Mouse (Mus musculus) midbrain, embryonic 13.5 days (tissue): Measurements from ENCODE around the gene Slc30a3. TPM values are rescaled to one million over a fixed set of nuclear protein-coding genes. Genes with fewer than 3 reads are reported as not detected.
A peak's percentile ranks its signal among the peaks of the same experiment; 100 is the strongest.
"Not testable (repeated sequence)": the region's sequence is repeated elsewhere in the genome, so short reads cannot be mapped to it uniquely, and the experiment has no call there.

Experiments used
- ATAC-seq: fragments of 200-750 bp; cut with Nextera tagmentation; 2 replicates; pipeline ENCODE4 v1.8.0; 2017; ENCODE audit warnings: mild to moderate bottlenecking, moderate TSS enrichment, moderate library complexity
- H3K27ac ChIP-seq: fragments of 300-500 bp; sonication (generic); 2 replicates; pipeline ENCODE4 v1.5.1; 2015; ENCODE audit warnings: inconsistent platforms, mild to moderate bottlenecking, moderate library complexity
- H3K27me3 ChIP-seq: fragments of 300-500 bp; sonication (generic); 2 replicates; pipeline ENCODE4 v1.6.1; 2015; ENCODE audit warnings: mild to moderate bottlenecking, inconsistent platforms
- H3K36me3 ChIP-seq: fragments of 300-500 bp; sonication (generic); 2 replicates; pipeline ENCODE4 v1.6.1; 2015; ENCODE audit warnings: mild to moderate bottlenecking, inconsistent platforms
- H3K4me1 ChIP-seq: fragments of 300-500 bp; sonication (generic); replicated peaks from 2 replicates; pipeline ENCODE4 v1.6.1; 2015; ENCODE audit warnings: inconsistent platforms
- H3K4me2 ChIP-seq: fragments of 300-500 bp; sonication (generic); replicated peaks from 2 replicates; pipeline ENCODE4 v1.6.1; 2015; ENCODE audit warnings: moderate library complexity, mild to moderate bottlenecking, inconsistent platforms
- H3K4me3 ChIP-seq: fragments of 300-500 bp; sonication (generic); replicated peaks from 2 replicates; pipeline ENCODE4 v1.5.1; 2015; ENCODE audit warnings: mild to moderate bottlenecking, inconsistent platforms
- H3K9ac ChIP-seq: fragments of 300-500 bp; sonication (generic); replicated peaks from 2 replicates; pipeline ENCODE4 v1.6.1; 2015; ENCODE audit warnings: mild to moderate bottlenecking, inconsistent platforms
- H3K9me3 ChIP-seq: fragments of 300-500 bp; sonication (generic); 2 replicates; pipeline ENCODE4 v1.6.1; 2016; ENCODE audit warnings: mild to moderate bottlenecking, inconsistent platforms
- WGBS: fragments of 180-500 bp; shearing (Covaris S2); methylation state at CpG from one replicate; pipeline ENCODE4 v1.1.7; 2015; 5-methylcytosine and 5-hydroxymethylcytosine counted together
- polyA plus RNA-seq: library from polyadenylated mRNA; unstranded; fragments of >200 nt; fragmentation: Nextera tagmentation; extraction: Ambion mirVana; gene quantifications from 2 replicates; pipeline ENCODE4 v1.2.1, GENCODE M21; 2015

Slc30a3 gene
- polyA plus RNA-seq, 1 experiment from 2014 or later = 16.8 TPM

DNA sequence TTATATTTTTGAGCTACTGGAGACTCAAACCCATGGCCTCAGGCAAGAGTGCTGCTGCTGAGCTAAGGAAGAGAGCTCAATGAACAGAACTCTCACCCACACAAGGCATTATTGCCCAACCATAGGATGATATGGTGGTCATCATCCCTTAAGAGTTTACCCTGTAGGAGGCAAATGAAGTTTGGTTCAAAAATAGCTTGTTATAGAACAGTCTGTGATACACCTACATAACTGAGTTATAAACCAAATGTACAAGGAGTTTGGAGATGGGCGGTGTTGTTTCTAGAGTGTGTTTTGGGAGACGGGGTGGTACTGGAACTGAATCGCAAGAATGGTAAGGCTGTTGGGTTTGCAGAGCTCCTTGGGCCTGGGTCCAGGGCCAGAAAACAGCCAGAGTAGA, 38.2 kb downstream of the Slc30a3 start:
- Histone ChIP-seq H3K4me3 (no peak overlapping the region), H3K27me3 (no peaks in the 10 kb centered on the region), H3K4me2 (no peak overlapping the region), H3K9ac (no peak overlapping the region), H3K36me3 (peaks cover 95% of the 10 kb centered on the region), H3K4me1 (no peaks in the 10 kb centered on the region), H3K9me3 (no peaks in the 10 kb centered on the region), H3K27ac (no peak overlapping the region)
- no peak for ATAC-seq
- WGBS = 93% methylated on average over 3 of the region's 3 CpGs

GRCm38 (mm10) chr5:31055216-31056140, 52.6 kb downstream of the Slc30a3 start:
- Histone ChIP-seq H3K9me3 (no peaks in the 10 kb centered on the region), H3K4me1 (peaks cover 18% of the 10 kb centered on the region), H3K27me3 (no peaks in the 10 kb centered on the region), H3K9ac (peak overlapping the region; percentile 77), H3K4me3 (peak overlapping the region; percentile 56), H3K27ac (peak overlapping the region; percentile 69), H3K36me3 (peaks cover 41% of the 10 kb centered on the region), H3K4me2 (peak overlapping the region; percentile 79)
- no peak for ATAC-seq
- WGBS = 24% methylated on average over 19 of the region's 19 CpGs

DNA sequence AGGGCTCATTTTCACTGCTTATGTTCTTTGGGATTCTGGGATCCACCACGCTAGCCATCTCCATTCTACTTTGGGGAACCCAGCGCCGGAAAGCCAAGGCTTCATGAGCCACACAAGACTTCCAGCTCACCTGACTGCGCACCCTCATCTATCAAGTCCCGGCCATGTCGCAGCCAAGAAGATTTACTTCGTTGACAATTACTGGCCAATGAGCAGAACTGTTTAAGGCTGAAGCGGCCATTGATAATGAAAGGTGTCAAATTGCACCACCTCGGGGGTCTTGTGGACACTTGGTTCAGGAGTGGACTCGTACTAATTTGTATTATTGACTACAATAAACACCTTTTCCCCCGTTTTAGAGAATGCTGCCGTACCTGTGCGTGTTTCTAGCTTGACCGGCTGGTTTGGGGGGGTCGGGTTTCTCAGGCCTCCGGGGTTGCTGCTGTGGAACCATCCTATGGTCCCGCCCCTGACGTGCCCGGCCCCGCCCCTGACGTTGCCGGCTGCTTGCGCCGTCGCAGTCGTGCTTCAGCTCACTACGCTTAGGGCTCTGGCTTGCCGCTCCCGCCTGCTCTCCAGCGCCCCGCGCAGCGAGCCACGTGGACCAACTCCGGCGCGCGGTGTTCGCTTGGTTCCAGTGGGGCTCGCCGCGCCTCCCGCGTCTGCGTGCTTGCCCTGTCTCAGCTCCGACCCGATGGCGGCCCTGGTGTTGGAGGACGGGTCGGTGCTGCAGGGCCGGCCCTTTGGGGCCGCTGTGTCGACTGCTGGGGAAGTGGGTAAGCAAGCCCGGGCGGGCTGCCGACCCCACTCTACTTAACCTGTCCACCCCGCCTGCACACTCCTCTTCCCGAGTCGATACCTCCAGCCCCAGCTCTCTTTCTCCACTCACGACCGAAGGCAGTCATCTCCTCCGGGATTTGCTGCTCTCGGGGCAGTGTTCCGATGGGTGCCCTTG, 53.5 kb downstream of the Slc30a3 start, which contains the start of gene Cad:
Gene Cad, plus strand, starts transcription at position 520 of the 955 bp plus-strand sequence.
- Histone ChIP-seq H3K9me3 (no peaks in the 10 kb centered on the region), H3K36me3 (peaks cover 32% of the 10 kb centered on the region), H3K27me3 (no peaks in the 10 kb centered on the region), H3K4me3 (peak within 1 kb of the TSS; percentile 56), H3K27ac (peak within 1 kb of the TSS; percentile 69), H3K4me2 (peak within 1 kb of the TSS; percentile 79), H3K9ac (peak within 1 kb of the TSS; percentile 77), H3K4me1 (peaks cover 24% of the 10 kb centered on the region)
- WGBS = 2% methylated on average over 61 of the region's 64 CpGs
- ATAC-seq = peak; percentile 98

DNA sequence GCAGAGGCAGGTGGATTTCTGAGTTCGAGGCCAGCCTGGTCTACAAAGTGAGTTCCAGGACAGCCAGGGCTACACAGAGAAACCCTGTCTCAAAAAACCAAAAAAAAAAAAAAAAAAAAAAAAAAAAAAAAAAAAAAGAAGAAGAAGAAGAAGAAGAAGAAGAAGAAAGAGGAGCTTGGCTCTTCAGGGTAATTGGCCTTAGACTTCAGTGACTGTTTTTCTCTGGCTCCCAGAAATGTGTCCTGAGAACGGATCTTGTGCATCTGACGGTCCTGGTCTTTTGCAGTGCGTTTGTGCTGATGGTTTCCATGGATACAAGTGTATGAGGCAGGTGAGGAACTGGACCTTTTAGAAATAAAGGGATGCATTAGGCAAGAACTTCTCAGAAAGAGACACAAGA, 54.3 kb downstream of the Slc30a3 start:
- ATAC-seq, H3K27me3 ChIP-seq, H3K9me3 ChIP-seq: not testable (repeated sequence)
- Histone ChIP-seq H3K9ac (peak overlapping the region; percentile 77; the same call in 1 of the 2 replicates), H3K27ac (peak overlapping the region; percentile 69; the same call in 1 of the 2 replicates), H3K4me2 (peak overlapping the region; percentile 79), H3K4me3 (peak overlapping the region; percentile 56), H3K36me3 (peaks cover 24% of the 10 kb centered on the region), H3K4me1 (peaks cover 24% of the 10 kb centered on the region)
- WGBS = 50% methylated on average over 4 of the region's 4 CpGs

GRCm38 (mm10) chr5:31050427-31050826, 57.6 kb downstream of the Slc30a3 start:
- Histone ChIP-seq H3K9me3 (no peaks in the 10 kb centered on the region), H3K27me3 (no peaks in the 10 kb centered on the region), H3K4me3 (no peak overlapping the region), H3K27ac (no peak overlapping the region), H3K36me3 (peaks cover 6% of the 10 kb centered on the region; the same call in 1 of the 2 replicates), H3K4me2 (no peak overlapping the region), H3K9ac (no peak overlapping the region), H3K4me1 (peaks cover 26% of the 10 kb centered on the region)
- no peak for ATAC-seq

DNA sequence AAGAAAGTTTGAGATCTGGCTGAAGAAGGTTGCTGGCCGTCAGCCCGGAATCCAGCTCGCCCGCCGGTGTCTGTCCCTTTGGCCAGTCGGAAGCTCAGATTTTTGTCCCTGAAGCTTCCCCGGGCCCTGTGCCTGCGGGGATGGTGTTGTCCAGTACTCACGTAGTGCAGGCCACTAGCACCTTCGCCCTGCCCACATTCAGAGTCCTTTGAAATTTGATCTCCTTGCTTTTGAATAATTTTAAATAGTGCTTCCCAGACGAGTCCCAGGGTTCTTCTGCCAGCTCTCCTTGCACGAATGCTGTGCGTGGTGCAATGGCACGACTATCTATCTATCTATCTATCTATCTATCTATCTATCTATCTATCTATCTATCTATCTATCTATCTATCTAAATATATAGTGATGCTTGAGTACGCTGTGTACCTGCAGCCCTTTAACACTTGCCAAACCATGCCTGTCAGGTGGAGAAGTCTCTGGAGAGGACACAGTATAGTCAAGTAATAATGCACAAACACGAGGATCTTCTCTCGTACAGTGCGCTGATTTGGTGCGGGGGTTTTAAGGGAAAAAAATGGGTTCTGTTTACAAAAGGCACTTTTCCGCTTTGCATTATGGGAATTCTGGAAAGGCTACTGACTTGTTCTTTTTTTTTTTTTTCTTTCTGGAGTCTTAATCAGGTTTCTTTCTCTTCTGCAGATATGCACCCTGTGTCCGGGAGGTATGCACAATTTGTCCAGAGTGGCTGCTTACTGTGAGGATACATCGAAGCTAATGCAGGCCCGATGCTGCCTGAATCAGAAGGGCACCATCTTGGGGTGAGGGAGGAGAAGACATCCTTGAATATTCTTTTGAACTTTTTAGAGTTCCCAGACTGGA, 59.0 kb downstream of the Slc30a3 start, which contains the start of gene Slc5a6:
Gene Slc5a6, minus strand, starts transcription at position 162 of the 879 bp plus-strand sequence.
- H3K4me2 ChIP-seq = peak within 1 kb of the TSS; percentile 82
- peak; percentile 49 for ATAC-seq
- under 1% methylated on average over 23 of the region's 23 CpGs for WGBS
- H3K36me3 ChIP-seq = peaks cover 12% of the 10 kb centered on the region
- H3K4me1 ChIP-seq = peaks cover 18% of the 10 kb centered on the region
- H3K9me3 ChIP-seq = no peaks in the 10 kb centered on the region
- H3K4me3 ChIP-seq = peak within 1 kb of the TSS; percentile 70
- H3K9ac ChIP-seq = peak within 1 kb of the TSS; percentile 88
- H3K27ac ChIP-seq = peak within 1 kb of the TSS; percentile 93
- H3K27me3 ChIP-seq = no peaks in the 10 kb centered on the region

DNA sequence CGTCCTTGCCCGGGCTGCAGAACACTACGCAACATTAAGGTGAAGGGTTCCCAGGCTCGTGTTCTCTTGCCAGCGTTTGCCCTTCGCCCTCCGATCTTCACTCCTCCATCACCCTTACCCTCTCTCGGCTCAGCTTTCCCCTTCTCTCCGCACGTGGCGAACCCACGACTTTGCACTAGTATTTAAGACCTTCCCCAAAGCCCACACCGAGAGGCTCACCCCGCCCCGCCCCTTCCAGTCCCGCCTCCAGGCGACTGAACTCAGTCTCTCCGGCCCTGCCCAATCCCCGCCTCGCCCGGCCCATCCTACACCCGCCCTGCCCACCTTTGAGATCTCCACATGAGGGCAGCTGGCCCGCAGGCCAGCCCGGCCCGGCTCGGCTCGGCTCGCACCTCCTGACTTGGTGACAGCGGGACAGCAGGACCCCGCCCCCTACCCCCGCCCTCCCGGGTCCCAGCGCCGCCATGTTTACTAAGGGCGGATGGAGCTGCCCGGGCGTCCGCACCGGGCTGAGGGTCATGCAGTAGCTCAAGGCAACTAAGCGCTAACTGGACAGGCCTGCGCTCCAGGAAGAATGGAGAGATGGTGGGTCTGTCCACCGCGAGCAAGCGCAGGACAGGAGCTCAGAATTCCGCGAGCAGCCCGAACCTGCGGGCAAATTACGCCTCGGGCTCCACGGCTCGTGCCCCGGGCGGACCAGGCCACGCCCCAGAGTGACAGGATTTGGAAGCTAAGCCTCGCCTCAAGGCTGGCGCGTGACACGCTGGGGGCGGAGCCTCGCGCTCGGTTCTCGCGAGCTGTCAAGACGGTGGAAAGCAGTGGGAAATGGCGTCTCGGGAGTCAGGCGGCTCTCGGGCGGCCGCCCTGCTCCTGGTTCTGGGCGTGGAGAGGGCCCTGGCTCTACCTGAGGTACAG, 59.9 kb downstream of the Slc30a3 start, which contains the start of gene Atraid:
Gene Atraid, plus strand, starts transcription at position 465 of the 915 bp plus-strand sequence.
- Histone ChIP-seq H3K4me2 (peak within 1 kb of the TSS; percentile 82), H3K4me1 (peaks cover 15% of the 10 kb centered on the region), H3K4me3 (peak within 1 kb of the TSS; percentile 70), H3K27me3 (no peaks in the 10 kb centered on the region), H3K9me3 (no peaks in the 10 kb centered on the region), H3K9ac (peak within 1 kb of the TSS; percentile 88), H3K36me3 (peaks cover 21% of the 10 kb centered on the region), H3K27ac (peak within 1 kb of the TSS; percentile 93)
- ATAC-seq = peak; percentile 97
- under 1% methylated on average over 73 of the region's 73 CpGs for WGBS

GRCm38 (mm10) chr5:31047074-31047473, 61.0 kb downstream of the Slc30a3 start:
- H3K4me1 ChIP-seq = peaks cover 15% of the 10 kb centered on the region
- no peaks in the 10 kb centered on the region for H3K9me3 ChIP-seq
- H3K4me3 ChIP-seq = peak overlapping the region; percentile 70
- no peaks in the 10 kb centered on the region for H3K27me3 ChIP-seq
- 84% methylated on average over 5 of the region's 5 CpGs for WGBS
- peak overlapping the region; percentile 82 for H3K4me2 ChIP-seq
- no peak for ATAC-seq
- H3K36me3 ChIP-seq = peaks cover 26% of the 10 kb centered on the region
- no peak overlapping the region for H3K27ac ChIP-seq
- peak overlapping the region; percentile 88 for H3K9ac ChIP-seq

DNA sequence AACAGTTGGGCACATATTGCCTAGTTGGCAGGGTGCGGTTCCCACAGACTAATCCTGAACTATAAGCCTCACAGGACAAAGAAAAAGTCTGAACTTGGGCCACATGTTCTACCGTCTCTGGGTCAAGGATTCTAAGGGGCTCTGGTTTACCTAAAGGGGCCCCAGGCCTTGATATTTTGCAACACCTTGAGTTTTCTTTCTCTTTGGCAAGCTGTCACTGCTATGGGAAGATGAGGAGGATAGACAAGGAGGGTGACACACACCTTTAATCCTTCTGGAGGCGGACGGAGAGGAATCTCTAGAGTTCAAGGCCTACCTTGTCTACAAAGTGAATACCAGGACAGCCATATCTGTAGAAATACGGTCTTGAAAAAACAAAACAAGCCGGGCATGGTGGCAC, 61.6 kb downstream of the Slc30a3 start:
- H3K9me3 ChIP-seq = no peaks in the 10 kb centered on the region
- no peak overlapping the region for H3K27ac ChIP-seq
- WGBS = 94% methylated on average over 6 of the region's 6 CpGs
- no peaks in the 10 kb centered on the region for H3K27me3 ChIP-seq
- H3K4me1 ChIP-seq = peaks cover 15% of the 10 kb centered on the region
- H3K4me2 ChIP-seq = no peak overlapping the region; the same call in 1 of the 2 replicates
- no peak overlapping the region for H3K9ac ChIP-seq
- no peak overlapping the region for H3K4me3 ChIP-seq
- no peak for ATAC-seq
- H3K36me3 ChIP-seq = peaks cover 32% of the 10 kb centered on the region

GRCm38 (mm10) chr5:31038171-31038845, 69.7 kb downstream of the Slc30a3 start:
- no peaks in the 10 kb centered on the region for H3K9me3 ChIP-seq
- H3K4me2 ChIP-seq = no peak overlapping the region
- H3K36me3 ChIP-seq = peaks cover 76% of the 10 kb centered on the region
- ATAC-seq = no peak
- WGBS = 91% methylated on average over 7 of the region's 7 CpGs
- no peaks in the 10 kb centered on the region for H3K4me1 ChIP-seq
- no peak overlapping the region for H3K4me3 ChIP-seq
- H3K27me3 ChIP-seq = no peaks in the 10 kb centered on the region
- H3K27ac ChIP-seq = no peak overlapping the region
- H3K9ac ChIP-seq = no peak overlapping the region
